Mouse (Mus musculus) E14TG2a.4 (cell line): ENCODE data around the gene Tnnt2.

ENCODE experiments used
- CTCF ChIP-seq: conservative IDR thresholded peaks from 2 replicates; pipeline ENCODE4 v1.5.1; 2014; ENCODE audit warnings: low read length
- POU5F1 ChIP-seq: IDR thresholded peaks from 2 replicates; pipeline ENCODE4 v1.6.1; 2014; ENCODE audit warnings: low read length, borderline replicate concordance

GRCm38 (mm10) chr1:135828918-135829317 is 7.2 kb upstream of the Tnnt2 start:
- TF ChIP-seq CTCF, result peak; percentile 40
- TF ChIP-seq POU5F1, result no peak
